Mouse (Mus musculus) splenic B cell, adult 2 months (primary cell): ENCODE measurements around the gene Acta2.

ENCODE experiments used
- DNase-seq: peaks from one replicate; pipeline ENCODE4 v3.0.0-alpha.2; 2011; ENCODE audit warnings: low read depth, low spot score
- H3K27me3 ChIP-seq: 2 replicates; pipeline ENCODE4 v1.6.1; 2012; ENCODE audit warnings: mild to moderate bottlenecking, low read length, moderate library complexity, mixed read lengths; ENCODE audit not compliant: control insufficient read depth, poor library complexity, insufficient read depth, severe bottlenecking
- H3K36me3 ChIP-seq: 2 replicates; pipeline ENCODE4 v1.6.1; 2012; ENCODE audit warnings: mild to moderate bottlenecking, low read length, moderate library complexity, mixed read lengths; ENCODE audit not compliant: control insufficient read depth, poor library complexity, insufficient read depth, severe bottlenecking

Gene Acta2

GRCm38 (mm10) chr19:34252450-34252849, 2.9 kb downstream of the Acta2 start:
- no peaks in the 10 kb centered on the region for H3K36me3 ChIP-seq
- no peaks in the 10 kb centered on the region for H3K27me3 ChIP-seq
- DNase-seq: no peak

DNA sequence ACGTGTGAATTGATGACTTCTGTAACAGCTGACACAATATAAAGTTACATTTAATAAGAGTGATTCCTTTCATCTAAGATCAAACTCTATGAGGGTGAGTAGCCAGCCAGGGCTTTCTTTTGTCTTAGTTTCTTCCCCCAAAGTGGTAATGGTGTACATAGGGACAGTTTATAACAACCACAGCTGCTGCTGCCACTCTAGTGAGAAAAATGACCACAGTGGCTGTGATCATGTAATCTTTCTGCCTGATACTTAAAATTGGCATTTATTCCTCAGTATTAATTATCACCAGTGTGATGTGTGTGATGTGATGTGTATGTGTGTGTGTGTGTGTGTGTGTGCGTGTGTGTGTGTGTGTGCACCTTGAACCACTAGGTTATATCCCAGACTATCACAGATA, 3.5 kb downstream of the Acta2 start:
- DNase-seq: no peak
- Histone ChIP-seq H3K36me3 (no peaks in the 10 kb centered on the region), H3K27me3 (no peaks in the 10 kb centered on the region)

DNA sequence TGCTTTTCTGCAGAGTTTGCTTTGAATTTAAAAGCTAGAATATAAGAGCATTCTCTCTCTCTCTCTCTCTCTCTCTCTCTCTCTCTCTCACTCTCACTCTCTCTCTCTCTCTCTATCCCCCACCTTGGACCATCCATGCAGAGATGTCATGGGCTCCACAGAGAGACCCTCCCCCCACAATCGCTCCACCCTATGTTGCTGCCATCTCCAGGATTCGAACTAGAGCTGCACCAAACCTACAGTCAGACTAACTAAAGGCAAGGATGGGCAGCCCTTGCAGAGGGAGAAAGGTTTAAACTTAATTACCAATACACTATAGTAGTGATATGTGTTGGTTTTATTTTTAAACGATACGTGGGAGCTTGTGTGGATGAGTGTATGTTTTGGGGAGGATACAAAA, 4.8 kb downstream of the Acta2 start:
- DNase-seq: no peak
- no peaks in the 10 kb centered on the region for H3K36me3 ChIP-seq
- no peaks in the 10 kb centered on the region for H3K27me3 ChIP-seq

DNA sequence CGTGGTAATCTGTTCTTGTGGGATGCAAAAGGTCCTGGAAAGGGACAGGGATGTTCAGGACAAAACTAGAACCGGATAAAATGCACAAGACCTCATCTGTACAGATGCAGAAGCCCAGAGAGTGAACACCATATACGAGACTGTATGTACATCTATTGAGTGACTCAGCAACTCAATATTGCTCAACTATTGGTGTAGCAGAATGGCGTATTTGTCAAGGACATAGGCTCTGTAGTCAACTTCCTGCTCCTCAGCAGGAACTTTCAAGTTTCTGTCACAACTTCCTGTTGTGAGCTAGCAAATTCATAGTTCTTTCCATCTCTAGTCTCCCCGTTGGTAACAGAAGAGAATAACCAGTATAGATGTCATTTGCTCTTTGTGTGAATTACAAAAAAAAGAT, 6.8 kb downstream of the Acta2 start:
- peak; percentile 34 for DNase-seq
- H3K36me3 ChIP-seq: no peaks in the 10 kb centered on the region
- H3K27me3 ChIP-seq: no peaks in the 10 kb centered on the region

- DNase-seq: peak; percentile 90
- Histone ChIP-seq H3K36me3 (peaks cover 6% of the 10 kb centered on the region; the same call in 1 of the 2 replicates), H3K27me3 (no peaks in the 10 kb centered on the region)
These were observed 11.3 kb downstream of the Acta2 start for GRCm38 (mm10) chr19:34244056-34244455.

DNA sequence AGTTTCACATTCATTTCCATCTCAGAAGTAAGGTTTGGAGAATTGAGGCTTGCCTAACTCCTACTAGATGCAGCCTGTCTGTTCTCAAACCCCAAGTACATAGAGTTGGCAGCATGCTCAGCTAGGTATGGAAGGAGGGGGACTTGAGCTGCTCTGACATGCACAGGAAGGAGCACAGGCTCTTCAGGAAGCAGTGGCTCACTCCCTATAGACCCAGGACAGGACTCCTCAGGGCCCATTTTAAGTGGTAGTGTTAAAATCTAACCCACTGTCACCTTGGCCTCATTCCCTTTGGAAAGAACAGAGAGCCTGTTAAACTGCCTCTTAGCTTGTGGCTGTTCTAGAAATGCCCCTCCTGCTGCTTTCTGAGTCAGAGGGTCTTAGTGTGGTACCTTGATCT, 12.5 kb downstream of the Acta2 start:
- H3K36me3 ChIP-seq: peaks cover 7% of the 10 kb centered on the region; the same call in 1 of the 2 replicates
- no peaks in the 10 kb centered on the region for H3K27me3 ChIP-seq
- DNase-seq: no peak

GRCm38 (mm10) chr19:34241247-34241915, 14.0 kb downstream of the Acta2 start:
- H3K27me3 ChIP-seq: no peaks in the 10 kb centered on the region
- peaks cover 12% of the 10 kb centered on the region; the same call in 1 of the 2 replicates for H3K36me3 ChIP-seq
- DNase-seq: peak; percentile 70

DNA sequence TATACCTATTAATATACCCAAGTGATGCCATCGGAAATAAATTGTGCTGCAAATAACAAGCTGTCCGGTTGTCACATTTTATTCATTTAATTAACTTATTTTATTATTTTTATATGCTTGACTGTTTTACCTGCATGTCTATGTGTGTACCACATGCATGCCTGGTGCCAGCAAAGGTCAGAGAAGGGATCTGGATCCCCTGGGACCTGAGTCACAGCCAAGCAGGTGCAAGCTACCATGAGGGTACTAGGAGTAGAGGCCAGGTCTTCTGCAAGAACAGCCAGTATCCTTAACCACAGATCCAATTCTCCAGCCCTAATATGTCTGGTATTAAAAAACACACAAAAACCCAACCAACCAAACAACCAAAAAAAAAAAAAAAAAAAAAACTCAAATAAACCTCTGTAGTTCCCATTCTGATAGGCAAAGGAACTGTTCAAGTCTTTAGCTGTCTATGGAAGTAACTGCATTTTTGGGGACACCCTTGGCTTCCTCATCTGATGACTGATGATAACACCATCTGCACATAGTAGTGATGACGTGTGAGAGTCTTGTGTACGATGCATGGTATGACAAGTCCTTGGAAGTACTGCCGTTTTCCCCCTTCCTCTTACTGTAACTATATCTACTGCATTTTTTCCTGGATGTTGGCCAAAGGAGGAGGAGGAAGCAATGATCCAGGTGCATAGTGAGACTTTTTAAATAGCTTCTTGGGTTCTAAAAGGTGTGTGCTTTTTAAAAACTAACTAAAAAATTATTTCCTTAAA, 14.9 kb downstream of the Acta2 start:
- H3K36me3 ChIP-seq: peaks cover 12% of the 10 kb centered on the region; the same call in 1 of the 2 replicates
- H3K27me3 ChIP-seq: no peaks in the 10 kb centered on the region
- no peak for DNase-seq

DNA sequence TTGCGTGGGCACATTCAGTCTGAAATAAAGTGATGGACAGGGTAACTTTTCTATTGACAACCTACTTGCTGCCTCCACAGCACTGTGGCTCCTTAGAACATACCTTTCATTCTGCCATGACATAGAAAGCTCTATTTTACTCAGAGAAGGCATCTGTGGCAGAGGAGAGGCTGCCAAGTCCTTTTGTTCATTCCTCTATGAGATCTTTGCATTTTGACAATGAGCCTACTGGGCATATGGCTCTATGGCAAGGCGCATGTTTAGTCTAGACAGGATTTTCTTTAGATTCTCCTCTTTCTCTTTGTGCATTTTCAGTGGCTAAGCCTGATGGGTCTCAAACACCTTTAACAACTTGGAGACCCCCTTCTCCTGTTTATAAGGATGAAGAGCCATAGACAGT, 17.6 kb downstream of the Acta2 start:
- Histone ChIP-seq H3K36me3 (peaks cover 12% of the 10 kb centered on the region; the same call in 1 of the 2 replicates), H3K27me3 (no peaks in the 10 kb centered on the region)
- DNase-seq: no peak

- H3K27me3 ChIP-seq: no peaks in the 10 kb centered on the region
- peaks cover 17% of the 10 kb centered on the region; the same call in 1 of the 2 replicates for H3K36me3 ChIP-seq
- no peak for DNase-seq
These were observed 19.3 kb downstream of the Acta2 start for GRCm38 (mm10) chr19:34236049-34236448.

DNA sequence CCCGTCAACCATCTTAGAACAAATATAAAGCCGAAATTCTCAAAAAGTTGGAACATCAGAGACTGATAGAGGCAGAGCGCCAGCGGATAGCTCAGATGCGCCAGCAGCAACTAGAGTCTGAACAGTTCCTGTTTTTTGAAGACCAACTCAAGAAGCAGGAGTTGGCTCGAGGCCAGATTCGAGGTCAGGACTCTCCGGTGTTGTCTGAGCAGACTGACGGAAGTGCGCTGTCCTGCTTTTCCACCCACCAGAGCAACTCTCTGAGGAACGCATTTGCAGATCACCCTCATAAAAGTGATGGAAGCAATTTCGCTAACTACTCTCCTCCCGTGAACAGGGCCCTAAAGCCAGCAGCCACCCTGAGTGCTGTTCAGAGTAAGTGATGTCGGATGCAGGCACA, 21.4 kb downstream of the Acta2 start:
- peak; percentile 71 for DNase-seq
- Histone ChIP-seq H3K27me3 (no peaks in the 10 kb centered on the region), H3K36me3 (peaks cover 14% of the 10 kb centered on the region; the same call in 1 of the 2 replicates)

- H3K27me3 ChIP-seq: no peaks in the 10 kb centered on the region
- H3K36me3 ChIP-seq: peaks cover 13% of the 10 kb centered on the region; the same call in 1 of the 2 replicates
- DNase-seq: no peak
These were observed 23.1 kb downstream of the Acta2 start for GRCm38 (mm10) chr19:34232326-34232725.

GRCm38 (mm10) chr19:34231596-34231995, 23.8 kb downstream of the Acta2 start:
- DNase-seq: no peak
- H3K36me3 ChIP-seq: peaks cover 11% of the 10 kb centered on the region; the same call in 1 of the 2 replicates

GRCm38 (mm10) chr19:34222805-34223204, 32.6 kb downstream of the Acta2 start:
- H3K27me3 ChIP-seq: no peaks in the 10 kb centered on the region
- peaks cover 8% of the 10 kb centered on the region for H3K36me3 ChIP-seq
- DNase-seq: no peak

More at GRCm38 (mm10) chr19:34231596-34231995, 23.8 kb downstream of the Acta2 start:
- no peaks in the 10 kb centered on the region for H3K27me3 ChIP-seq

DNA sequence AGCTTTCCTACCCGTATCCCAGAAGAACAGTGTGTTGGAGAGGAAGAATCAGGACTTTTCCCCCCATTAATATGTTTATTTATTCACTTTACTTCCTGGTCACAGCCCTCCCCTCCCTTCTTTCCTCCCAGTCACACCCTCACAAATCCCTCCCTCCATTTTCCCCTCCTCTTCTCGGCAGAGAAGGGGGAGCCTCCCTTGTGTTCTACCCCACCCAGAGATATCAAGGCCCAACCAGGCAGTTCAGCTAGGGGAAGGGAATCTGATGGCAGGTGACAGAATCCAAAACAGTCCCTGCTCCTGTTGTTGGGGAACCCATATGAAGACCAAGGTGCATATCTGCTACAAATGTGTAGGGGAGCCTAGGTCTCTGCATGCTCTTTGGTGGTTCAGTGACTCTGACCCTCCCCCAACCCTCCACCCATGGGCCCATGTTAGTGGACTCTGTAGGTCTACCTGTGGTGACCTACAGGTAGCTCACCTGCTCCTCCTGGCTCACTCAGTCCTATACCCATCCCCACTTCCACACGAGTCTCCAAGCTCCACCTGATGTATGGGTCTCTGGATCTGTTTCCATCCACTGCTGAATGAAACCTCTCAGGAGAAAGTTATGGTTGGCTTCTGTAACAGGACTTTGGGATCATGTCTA, 34.5 kb downstream of the Acta2 start:
- H3K36me3 ChIP-seq: peaks cover 6% of the 10 kb centered on the region; the same call in 1 of the 2 replicates

More for the DNA sequence above, 34.5 kb downstream of the Acta2 start:
- no peak for DNase-seq
- no peaks in the 10 kb centered on the region for H3K27me3 ChIP-seq
